Mouse (Mus musculus) bone marrow macrophage, adult 2 months (primary cell): Measurements from ENCODE around the gene BC107364.
"Not testable (repeated sequence)": the region's sequence is repeated elsewhere in the genome, so short reads cannot be mapped to it uniquely, and the experiment has no call there.

Experiments used
- CTCF ChIP-seq: IDR thresholded peaks from 2 replicates; pipeline ENCODE4 v1.5.1; 2012; ENCODE audit warnings: low read depth, mild to moderate bottlenecking, low read length, moderate library complexity
- POLR2A ChIP-seq: IDR thresholded peaks from 2 replicates; pipeline ENCODE4 v1.6.1; 2012; ENCODE audit warnings: mild to moderate bottlenecking, low read depth, low read length, borderline replicate concordance

- not testable (repeated sequence) for TF ChIP-seq POLR2A, CTCF
Measured at GRCm38 (mm10) chr3:96450586-96450896, 1.6 kb downstream of the BC107364 start.
